Mouse (Mus musculus) hindbrain, embryonic 11.5 days (tissue): ENCODE data around the gene Gab1. TPM values are rescaled to one million over a fixed set of nuclear protein-coding genes. Genes with fewer than 3 reads are reported as not detected.

Experiments used
- polyA plus RNA-seq: library from polyadenylated mRNA; unstranded; fragments of >200 nt; fragmentation: Nextera tagmentation; extraction: Ambion mirVana; gene quantifications from 2 replicates; pipeline ENCODE4 v1.2.1, GENCODE M21; 2014

The Gab1 gene
- polyA plus RNA-seq, 1 experiment from 2014 or later = 18.1 TPM

Other genes starting within 250 kb of the Gab1 start
- gene Smarca5, start 141.0 kb downstream of the Gab1 start, polyA plus RNA-seq = 146 and 157 TPM in 2 replicates
- 29.0 and 32.3 TPM in 2 replicates for gene Usp38, start 134.4 kb upstream of the Gab1 start, polyA plus RNA-seq